Mouse (Mus musculus): Measurements from ENCODE around the gene Rbl1. TPM values are rescaled to one million over a fixed set of nuclear protein-coding genes. Genes with fewer than 3 reads are reported as not detected.

Rbl1 gene
- total and polyA plus RNA-seq, 3 experiments: 0.84 to 2.1 (median 2.0) TPM

- no peak for DNase-seq
- H3K4me1 ChIP-seq (ENCODE audit: control insufficient read depth, insufficient read depth, low read length): no peaks in the 10 kb centered on the region
- H3K27ac ChIP-seq: no peak overlapping the region
- H3K9ac ChIP-seq (ENCODE audit: low read depth, low read length): no peak overlapping the region
- H3K79me2 ChIP-seq (replicated peaks; ENCODE audit: control insufficient read depth, insufficient read depth, low read length): no peaks in the 10 kb centered on the region
- peaks cover 2% of the 10 kb centered on the region for H3K36me3 ChIP-seq (ENCODE audit: control insufficient read depth, insufficient read depth, low read length)
- TF ChIP-seq EP300 (IDR thresholded peaks at IDR 0.05; ENCODE audit: insufficient read depth, low read depth, low read length) (no peak), POLR2A (IDR thresholded peaks at IDR 0.05; ENCODE audit: insufficient read depth, low read depth, low read length) (no peak), CTCF (IDR thresholded peaks at IDR 0.05) (no peak)
- WGBS: 89% methylated on average over 8 of the region's 8 CpGs
- H3K27me3 ChIP-seq (ENCODE audit: control insufficient read depth, insufficient read depth, low read length): no peaks in the 10 kb centered on the region
- no peak overlapping the region for H3K4me3 ChIP-seq
- intact Hi-C loops (cut with DNase I): no loop called here
Observed at GRCm38 (mm10) chr2:157121766-157122165, 82.6 kb downstream of the Rbl1 start.

DNA sequence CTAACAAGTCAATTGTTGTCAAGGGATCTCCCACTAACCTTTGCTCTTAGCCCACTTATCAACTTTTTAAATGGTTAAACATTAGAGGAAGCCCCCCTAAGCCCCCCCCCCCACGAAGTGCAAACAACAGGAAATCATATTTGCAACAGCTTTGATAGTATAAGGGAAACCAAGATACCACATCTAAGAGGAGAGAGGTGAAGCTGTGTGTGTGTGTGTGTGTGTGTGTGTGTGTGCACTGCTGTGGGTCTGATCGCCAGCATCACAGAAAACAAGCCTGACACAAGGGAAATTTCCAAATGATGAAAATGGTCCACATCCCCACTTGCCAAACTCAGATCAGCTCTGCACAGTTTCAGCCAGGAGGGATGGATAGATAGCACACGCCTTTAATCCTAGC, 85.3 kb downstream of the Rbl1 start:
- TF ChIP-seq CTCF (IDR thresholded peaks at IDR 0.05): no peak
- no peak for TF ChIP-seq EP300 (IDR thresholded peaks at IDR 0.05; ENCODE audit: insufficient read depth, low read depth, low read length)
- TF ChIP-seq POLR2A (IDR thresholded peaks at IDR 0.05; ENCODE audit: insufficient read depth, low read depth, low read length): no peak
- no peaks in the 10 kb centered on the region; the same call in 1 of the 2 replicates for H3K36me3 ChIP-seq (ENCODE audit: control insufficient read depth, insufficient read depth, low read length)
- H3K9ac ChIP-seq (ENCODE audit: low read depth, low read length): no peak overlapping the region
- DNase-seq: no peak
- H3K4me3 ChIP-seq: no peak overlapping the region
- H3K27me3 ChIP-seq (ENCODE audit: control insufficient read depth, insufficient read depth, low read length): no peaks in the 10 kb centered on the region
- no peak overlapping the region for H3K27ac ChIP-seq
- H3K4me1 ChIP-seq (ENCODE audit: control insufficient read depth, insufficient read depth, low read length): no peaks in the 10 kb centered on the region
- 57% methylated on average over 3 of the region's 3 CpGs for WGBS
- intact Hi-C loops (cut with DNase I): no loop called here
- no peaks in the 10 kb centered on the region for H3K79me2 ChIP-seq (replicated peaks; ENCODE audit: control insufficient read depth, insufficient read depth, low read length)

- 69% methylated on average over 4 of the region's 4 CpGs for WGBS
- no peaks in the 10 kb centered on the region for H3K79me2 ChIP-seq (replicated peaks; ENCODE audit: control insufficient read depth, insufficient read depth, low read length)
- H3K27me3 ChIP-seq (ENCODE audit: control insufficient read depth, insufficient read depth, low read length): no peaks in the 10 kb centered on the region
- intact Hi-C loops (cut with DNase I): no loop called here
- no peaks in the 10 kb centered on the region; the same call in 1 of the 2 replicates for H3K36me3 ChIP-seq (ENCODE audit: control insufficient read depth, insufficient read depth, low read length)
- no peak for DNase-seq
- H3K9ac ChIP-seq (ENCODE audit: low read depth, low read length): no peak overlapping the region
- no peak overlapping the region for H3K27ac ChIP-seq
- H3K4me3 ChIP-seq: no peak overlapping the region
- TF ChIP-seq POLR2A (IDR thresholded peaks at IDR 0.05; ENCODE audit: insufficient read depth, low read depth, low read length): no peak
- TF ChIP-seq EP300 (IDR thresholded peaks at IDR 0.05; ENCODE audit: insufficient read depth, low read depth, low read length): no peak
- no peak for TF ChIP-seq CTCF (IDR thresholded peaks at IDR 0.05)
- H3K4me1 ChIP-seq (ENCODE audit: control insufficient read depth, insufficient read depth, low read length): no peaks in the 10 kb centered on the region
Observed at GRCm38 (mm10) chr2:157118556-157118955, 85.8 kb downstream of the Rbl1 start.

DNA sequence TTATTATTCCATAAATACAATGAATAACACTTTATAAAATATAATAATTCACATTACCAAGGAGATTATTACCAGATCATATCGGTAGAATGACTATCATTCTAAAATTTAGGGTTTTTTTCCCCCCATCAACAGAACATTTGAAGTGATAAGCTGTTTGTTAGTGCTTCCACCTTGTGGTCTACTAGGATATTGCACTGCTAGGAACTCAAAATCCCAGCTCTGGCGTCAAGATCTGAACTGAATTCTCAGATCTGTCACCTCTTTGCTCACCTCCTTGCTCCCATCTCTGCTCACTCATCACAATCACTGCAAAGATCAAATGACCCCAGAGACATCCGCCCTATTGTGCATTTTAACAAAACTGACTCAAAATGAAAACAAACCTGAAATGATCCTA, 87.4 kb downstream of the Rbl1 start:
- no peaks in the 10 kb centered on the region for H3K4me1 ChIP-seq (ENCODE audit: control insufficient read depth, insufficient read depth, low read length)
- no peaks in the 10 kb centered on the region for H3K27me3 ChIP-seq (ENCODE audit: control insufficient read depth, insufficient read depth, low read length)
- H3K27ac ChIP-seq: no peak overlapping the region
- no peak overlapping the region for H3K9ac ChIP-seq (ENCODE audit: low read depth, low read length)
- DNase-seq: no peak
- H3K4me3 ChIP-seq: no peak overlapping the region
- WGBS: 17% methylated on average over 3 of the region's 3 CpGs
- TF ChIP-seq POLR2A (IDR thresholded peaks at IDR 0.05; ENCODE audit: insufficient read depth, low read depth, low read length): no peak
- no peak for TF ChIP-seq EP300 (IDR thresholded peaks at IDR 0.05; ENCODE audit: insufficient read depth, low read depth, low read length)
- peak; percentile 89 for TF ChIP-seq CTCF (IDR thresholded peaks at IDR 0.05)
- H3K36me3 ChIP-seq (ENCODE audit: control insufficient read depth, insufficient read depth, low read length): no peaks in the 10 kb centered on the region; the same call in 1 of the 2 replicates
- H3K79me2 ChIP-seq (replicated peaks; ENCODE audit: control insufficient read depth, insufficient read depth, low read length): no peaks in the 10 kb centered on the region
- intact Hi-C loops (cut with DNase I): no loop called here

- no peaks in the 10 kb centered on the region for H3K79me2 ChIP-seq (replicated peaks; ENCODE audit: control insufficient read depth, insufficient read depth, low read length)
- no peak overlapping the region for H3K9ac ChIP-seq (ENCODE audit: low read depth, low read length)
- intact Hi-C loops (cut with DNase I): no loop called here
- no peak overlapping the region for H3K4me3 ChIP-seq
- no peak overlapping the region for H3K27ac ChIP-seq
- no peak for DNase-seq
- no peaks in the 10 kb centered on the region for H3K27me3 ChIP-seq (ENCODE audit: control insufficient read depth, insufficient read depth, low read length)
- WGBS: 70% methylated on average over 4 of the region's 4 CpGs
- TF ChIP-seq CTCF (IDR thresholded peaks at IDR 0.05): no peak
- TF ChIP-seq EP300 (IDR thresholded peaks at IDR 0.05; ENCODE audit: insufficient read depth, low read depth, low read length): no peak
- TF ChIP-seq POLR2A (IDR thresholded peaks at IDR 0.05; ENCODE audit: insufficient read depth, low read depth, low read length): no peak
- no peaks in the 10 kb centered on the region for H3K4me1 ChIP-seq (ENCODE audit: control insufficient read depth, insufficient read depth, low read length)
- H3K36me3 ChIP-seq (ENCODE audit: control insufficient read depth, insufficient read depth, low read length): no peaks in the 10 kb centered on the region; the same call in 1 of the 2 replicates
Observed at GRCm38 (mm10) chr2:157108236-157108635, 96.1 kb downstream of the Rbl1 start.

- no peak for TF ChIP-seq CTCF (IDR thresholded peaks at IDR 0.05)
- TF ChIP-seq EP300 (IDR thresholded peaks at IDR 0.05; ENCODE audit: insufficient read depth, low read depth, low read length): no peak
- TF ChIP-seq POLR2A (IDR thresholded peaks at IDR 0.05; ENCODE audit: insufficient read depth, low read depth, low read length): no peak
- no peak for DNase-seq
- Histone ChIP-seq H3K36me3 (ENCODE audit: control insufficient read depth, insufficient read depth, low read length) (no peaks in the 10 kb centered on the region; the same call in 1 of the 2 replicates), H3K4me3 (no peak overlapping the region), H3K79me2 (replicated peaks; ENCODE audit: control insufficient read depth, insufficient read depth, low read length) (no peaks in the 10 kb centered on the region), H3K9ac (ENCODE audit: low read depth, low read length) (no peak overlapping the region), H3K27me3 (ENCODE audit: control insufficient read depth, insufficient read depth, low read length) (no peaks in the 10 kb centered on the region), H3K4me1 (ENCODE audit: control insufficient read depth, insufficient read depth, low read length) (no peaks in the 10 kb centered on the region), H3K27ac (no peak overlapping the region)
- intact Hi-C loops (cut with DNase I): no loop called here
- 90% methylated on average over 8 of the region's 8 CpGs for WGBS
Observed at GRCm38 (mm10) chr2:157104454-157104853, 99.9 kb downstream of the Rbl1 start.
